Mouse (Mus musculus) layer of hippocampus, postnatal 36 days (tissue): Measurements from ENCODE around the gene Itch. TPM values are rescaled to one million over a fixed set of nuclear protein-coding genes. Genes with fewer than 3 reads are reported as not detected.
"Not testable (repeated sequence)": the region's sequence is repeated elsewhere in the genome, so short reads cannot be mapped to it uniquely, and the experiment has no call there.

ENCODE experiments used
- DNase-seq, 2 experiments: peaks; one replicate each; pipeline ENCODE4 v3.0.0; 2022
- total RNA-seq, 2 experiments: library from RNA; stranded (reverse); gene quantifications; 2 replicates each; pipeline ENCODE4 v1.2.3; 2021

The Itch gene
- total RNA-seq = 10 to 100 TPM; 60.6 to 61.8 TPM

DNA sequence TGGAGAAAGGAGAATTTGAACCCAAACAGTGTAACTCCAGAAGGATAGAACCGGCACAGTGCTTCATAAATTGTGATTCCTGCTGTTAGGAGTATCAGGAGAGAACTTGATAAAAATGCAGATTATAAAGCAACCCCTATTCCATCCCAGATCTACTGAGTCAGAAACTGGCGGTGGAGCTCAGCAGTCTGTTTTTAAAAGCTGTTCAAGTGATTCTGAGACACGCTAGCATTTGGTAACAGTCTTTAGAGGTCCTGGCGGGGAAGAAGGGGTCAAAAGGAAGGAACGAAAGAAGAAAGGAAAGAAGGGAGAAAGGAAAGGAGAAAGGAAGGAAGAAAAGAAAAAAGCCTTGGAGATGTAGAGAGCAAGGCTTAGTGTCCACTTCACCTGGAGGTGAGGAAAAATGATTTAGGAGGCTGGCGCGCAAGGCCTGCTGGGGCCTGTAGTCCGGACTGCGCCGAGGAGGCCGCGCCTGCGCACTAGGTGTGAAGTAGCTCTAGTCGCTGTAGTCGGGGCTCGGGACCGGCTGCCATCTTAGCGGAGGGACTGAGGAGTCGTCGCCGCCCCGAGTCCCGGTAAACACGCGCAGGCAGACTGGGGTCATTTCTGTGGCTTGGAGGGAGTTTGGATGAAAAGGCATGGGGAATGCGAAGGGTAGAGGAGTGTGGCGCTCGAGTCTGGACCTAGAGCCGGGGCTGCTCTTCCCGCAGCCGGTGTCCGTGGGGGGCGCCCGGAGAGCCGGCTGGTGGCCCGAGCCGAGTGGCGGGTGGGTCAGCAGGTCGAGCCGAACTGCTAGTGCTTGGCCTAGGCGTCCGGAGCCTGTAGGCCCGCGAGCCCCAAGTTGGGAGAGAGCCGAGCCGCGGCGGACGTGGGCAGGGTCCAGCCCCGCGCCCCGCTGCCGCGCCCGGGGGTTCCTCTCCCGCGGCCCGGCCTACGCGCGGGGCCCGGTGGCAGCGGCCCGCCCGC lies at the start of gene Itch:
Gene Itch, plus strand, starts transcription at position 499 of the 966 bp plus-strand sequence.
- DNase-seq = peak; percentile 91 to 92

DNA sequence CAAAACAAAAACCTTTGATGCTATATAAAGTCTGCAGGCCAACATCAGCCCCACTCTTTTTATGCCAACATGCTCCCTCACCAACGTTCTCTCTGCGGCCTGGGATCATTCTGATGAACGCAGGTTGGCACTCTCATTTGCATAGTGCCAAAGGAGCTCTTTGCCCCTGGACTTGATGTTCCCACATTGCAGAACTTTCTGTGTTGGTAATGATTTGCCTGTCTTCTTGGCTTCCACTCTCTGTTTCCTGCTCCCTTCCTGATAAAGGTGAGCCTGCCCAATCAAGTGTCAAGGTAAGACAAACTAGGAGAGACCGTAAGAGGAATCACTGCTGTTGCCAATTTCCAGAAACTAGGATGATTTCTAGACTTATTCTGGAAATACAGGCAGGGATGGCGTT lies 48.8 kb upstream of the Itch start:
- DNase-seq = no peak

DNA sequence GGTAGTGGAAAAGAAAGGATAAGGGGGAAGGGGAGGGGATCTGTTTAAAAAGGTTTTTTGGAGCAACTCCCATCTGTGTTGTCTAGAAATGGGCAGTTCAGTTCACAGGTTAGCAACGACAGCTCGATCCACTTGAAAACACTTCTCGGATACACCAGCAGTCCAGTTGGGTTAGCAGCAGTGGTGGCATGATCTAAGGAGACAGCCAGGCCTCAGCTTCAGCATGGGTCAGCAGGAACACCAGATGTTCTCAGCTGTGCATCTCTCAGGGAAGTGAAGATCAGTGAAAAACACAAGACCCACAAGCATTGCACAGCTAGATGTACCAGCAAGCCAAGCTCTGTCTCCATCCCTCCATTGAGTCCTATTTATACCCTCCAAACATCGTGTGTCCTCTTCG lies 47.0 kb upstream of the Itch start:
- no peak for DNase-seq

DNA sequence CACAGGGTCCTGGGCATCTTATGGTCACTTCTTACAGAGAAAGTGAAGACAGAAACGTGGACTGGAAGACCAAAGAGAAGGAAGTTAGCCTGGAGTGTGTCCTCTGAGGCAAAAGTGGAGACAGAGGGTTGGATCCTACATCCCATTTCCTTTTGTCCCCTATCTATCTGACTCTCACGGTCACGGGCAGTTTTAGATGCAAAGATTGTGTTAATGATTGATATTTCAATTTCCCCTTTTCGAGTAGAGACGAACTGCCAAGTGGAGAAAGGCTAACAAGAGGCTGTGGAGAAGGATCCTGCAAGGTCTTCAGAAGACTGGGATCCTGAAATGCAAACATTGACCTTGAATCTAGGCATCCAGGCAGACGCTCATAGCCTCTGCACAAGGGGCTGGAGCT lies 45.0 kb upstream of the Itch start:
- DNase-seq = no peak

DNA sequence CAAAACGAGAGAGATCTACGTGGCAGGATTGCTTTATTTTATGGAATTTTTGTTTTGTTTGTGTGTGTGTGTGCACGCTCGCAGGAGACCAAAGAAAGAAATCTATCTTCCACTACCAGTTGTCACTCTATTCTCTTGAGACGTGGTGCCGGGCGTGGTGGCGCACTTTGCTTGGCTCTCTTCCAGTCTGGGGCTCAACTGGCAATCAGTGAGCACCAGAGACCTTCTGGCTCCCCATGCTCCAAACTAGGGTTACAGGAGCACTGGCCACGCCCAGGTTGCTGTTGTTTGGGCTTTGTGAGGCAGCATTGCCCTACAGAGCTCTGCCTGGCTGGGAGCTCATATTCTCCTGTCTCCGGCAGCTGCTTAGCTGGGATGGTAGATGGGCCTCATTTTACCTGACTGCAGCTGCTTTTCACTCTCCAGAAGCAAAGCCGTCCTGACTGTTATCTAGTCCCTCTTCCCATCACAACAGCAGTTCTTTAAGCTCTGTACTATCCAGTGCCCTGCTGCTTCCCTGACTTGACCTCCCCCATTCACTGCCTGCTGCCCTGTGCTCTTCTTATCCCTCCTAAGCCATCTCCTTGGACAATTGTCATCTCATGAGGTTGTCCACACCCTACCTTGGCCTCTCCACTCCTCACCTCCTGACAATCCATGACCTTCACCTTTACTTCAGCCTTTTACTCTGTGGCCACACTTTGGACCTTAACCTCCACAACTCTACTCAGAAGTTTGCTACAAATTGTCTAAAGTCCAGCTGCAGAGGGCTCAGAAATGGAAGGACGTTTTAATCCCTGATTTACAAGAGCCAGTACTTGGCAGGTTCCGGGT lies 42.2 kb upstream of the Itch start:
- DNase-seq = no peak

DNA sequence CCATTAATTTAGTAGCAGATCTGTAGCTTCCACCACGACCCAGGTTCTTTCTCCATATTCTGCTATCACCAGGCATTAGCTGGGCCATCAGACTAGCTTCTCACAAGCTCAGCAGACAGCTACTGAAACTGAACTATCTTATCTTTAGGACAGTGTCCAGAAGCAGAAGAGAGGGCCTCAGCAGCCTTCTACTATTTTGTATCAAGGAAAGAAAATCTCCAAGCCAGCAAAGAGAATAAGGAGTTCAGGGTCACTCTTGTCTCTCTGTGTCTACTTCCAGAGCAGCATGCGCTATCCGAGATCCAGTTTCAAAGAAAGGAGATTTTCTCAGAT lies 41.6 kb upstream of the Itch start:
- no peak for DNase-seq

DNA sequence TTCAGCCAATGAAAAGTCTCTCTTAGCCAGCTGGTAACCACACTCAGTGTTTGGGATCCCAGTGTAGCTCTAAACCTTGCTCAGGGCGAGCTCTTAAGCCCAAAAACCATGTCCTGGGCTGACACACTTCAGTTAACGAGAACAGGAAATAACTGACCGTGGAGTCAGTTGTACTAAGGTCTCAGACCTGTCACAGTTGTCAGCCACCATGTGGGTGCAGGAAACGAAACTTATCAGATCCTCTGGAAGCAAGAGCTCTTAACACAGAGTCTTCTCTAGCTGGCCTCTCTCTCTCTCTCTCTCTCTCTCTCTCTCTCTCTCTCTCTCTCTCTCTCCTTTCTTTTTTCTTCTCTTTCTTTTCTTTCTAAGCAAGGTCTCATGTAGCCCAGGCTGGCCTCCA lies 39.9 kb upstream of the Itch start:
- DNase-seq = no peak

DNA sequence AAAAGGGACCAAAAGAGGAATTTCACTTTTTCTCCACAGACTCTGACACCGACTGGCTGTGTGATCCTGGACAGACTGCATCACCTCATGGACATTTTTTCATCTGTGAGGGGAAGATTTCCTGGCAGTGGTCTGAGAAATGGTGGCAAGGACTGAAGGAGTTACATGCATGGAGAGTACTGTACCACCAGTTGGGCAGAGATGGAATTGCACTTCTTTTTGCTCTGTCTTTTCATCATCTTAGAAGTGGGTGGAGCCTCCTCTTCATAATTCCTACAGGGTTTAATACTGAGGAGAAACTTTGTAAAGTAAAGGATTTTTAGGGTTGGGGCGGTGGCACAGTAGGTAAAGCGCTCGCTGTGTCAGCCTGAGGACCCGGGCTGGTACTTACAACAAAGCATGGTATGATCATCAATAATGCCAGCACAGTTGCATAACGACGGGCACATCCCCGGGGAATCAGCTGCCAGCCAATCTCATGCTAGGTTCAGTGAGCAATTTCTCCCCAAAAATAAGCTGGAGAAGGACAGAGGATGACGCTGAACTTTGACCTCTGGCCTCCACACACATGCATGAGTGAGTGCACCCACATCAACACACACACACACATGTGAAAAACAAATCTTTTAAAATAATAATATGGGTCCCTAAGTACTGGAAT lies 34.5 kb upstream of the Itch start:
- DNase-seq = peak in 1 of 2 experiments; percentile 12

DNA sequence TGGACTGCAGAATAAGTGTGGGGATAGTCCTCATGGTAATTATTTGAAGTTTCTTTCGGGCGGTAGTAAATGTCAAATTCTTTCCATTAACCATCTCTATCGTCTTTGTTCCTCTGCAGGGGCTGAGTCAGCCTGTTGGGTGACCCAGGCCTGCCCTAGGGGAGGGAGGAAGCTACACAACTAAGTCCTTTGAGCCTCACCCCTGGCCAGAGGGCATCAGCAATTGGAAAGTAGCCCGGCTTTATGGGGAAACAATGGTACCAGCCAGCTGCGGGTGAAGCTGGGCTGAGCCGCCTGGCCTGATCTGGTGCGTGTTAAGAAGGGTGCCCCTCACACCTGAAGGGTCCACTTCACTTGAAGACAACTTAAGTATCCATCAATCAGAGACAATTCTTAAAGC lies 33.9 kb upstream of the Itch start:
- peak; percentile 27 to 42 for DNase-seq

DNA sequence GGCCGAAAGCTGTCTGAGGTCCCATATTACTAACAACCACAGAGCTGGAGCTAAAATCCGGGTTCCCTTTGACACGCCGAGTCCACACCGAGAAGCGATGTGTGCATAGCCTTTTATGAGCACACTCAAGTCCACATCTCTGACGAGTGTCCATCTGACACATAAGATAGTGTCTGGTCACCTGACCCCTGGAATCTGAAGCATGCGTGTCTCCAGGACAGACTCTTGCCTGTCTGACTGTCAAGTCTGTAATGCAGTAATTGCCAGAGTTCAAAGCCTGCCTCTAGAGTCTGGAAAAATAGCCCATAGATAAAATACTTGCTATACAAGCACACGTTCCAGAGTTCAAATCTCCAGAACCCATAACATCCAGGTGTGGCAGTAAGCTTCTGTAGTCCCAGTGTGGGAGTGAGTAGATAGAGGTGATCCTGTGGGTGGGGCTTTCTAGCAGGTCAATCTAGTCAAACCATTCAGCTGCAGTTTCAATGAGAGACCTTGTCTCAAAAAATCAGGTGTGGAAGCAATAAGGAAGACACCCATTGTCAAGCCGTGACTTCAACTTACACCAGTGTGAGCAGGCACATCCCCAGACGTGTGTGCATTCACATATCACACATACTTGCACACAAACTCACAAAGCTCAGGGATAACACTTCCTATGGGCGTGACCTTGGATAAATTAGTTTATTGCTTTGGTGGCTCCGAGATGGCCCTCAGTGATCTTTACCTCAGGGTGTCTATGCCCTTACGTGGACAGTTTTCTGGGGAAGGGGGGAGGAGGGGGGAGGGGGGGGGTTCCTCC lies 33.1 kb upstream of the Itch start:
- no peak for DNase-seq

DNA sequence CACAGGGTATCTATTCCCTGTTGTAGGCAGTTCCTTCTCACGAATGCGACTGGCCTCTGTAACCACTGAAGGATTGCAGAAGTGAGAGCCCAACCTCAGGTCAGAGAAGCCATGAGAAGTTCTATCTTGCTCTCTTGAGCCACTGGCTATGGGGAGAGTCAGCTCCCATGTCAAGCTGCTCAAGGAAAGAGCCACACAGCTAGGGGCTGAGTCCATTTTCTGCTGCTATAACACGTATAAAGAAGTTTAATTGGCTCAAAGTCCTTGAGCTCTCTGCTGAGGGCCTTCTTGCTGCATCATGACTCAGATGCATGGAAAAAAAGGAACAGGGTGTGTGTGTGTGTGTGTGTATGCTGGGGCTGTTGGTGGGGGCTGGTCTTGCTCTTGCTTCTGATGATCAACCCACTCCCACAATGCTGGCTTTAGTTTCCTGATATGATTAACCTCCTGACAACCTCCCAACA lies 32.5 kb upstream of the Itch start:
- DNase-seq = no peak

DNA sequence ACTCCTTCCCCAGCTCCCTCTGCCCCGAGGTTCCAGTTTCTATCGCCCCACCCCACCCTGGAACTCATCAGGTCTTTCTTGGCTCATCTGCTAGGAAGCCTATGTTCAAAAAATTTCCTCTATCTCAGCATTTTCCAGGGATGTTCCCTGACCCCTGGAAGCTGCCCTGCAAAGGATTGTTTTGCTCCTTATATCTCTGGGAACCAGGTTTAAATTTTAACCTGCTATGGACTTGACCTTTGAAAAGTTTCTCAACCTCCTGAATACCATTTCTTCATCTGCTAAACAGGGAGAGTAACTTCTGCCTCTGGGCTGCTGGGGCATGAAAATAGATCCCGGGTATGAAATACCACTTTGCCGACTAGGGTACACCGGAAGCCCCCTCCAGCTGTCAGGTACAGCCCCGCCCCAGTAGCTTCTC lies 31.5 kb upstream of the Itch start:
- DNase-seq = no peak

DNA sequence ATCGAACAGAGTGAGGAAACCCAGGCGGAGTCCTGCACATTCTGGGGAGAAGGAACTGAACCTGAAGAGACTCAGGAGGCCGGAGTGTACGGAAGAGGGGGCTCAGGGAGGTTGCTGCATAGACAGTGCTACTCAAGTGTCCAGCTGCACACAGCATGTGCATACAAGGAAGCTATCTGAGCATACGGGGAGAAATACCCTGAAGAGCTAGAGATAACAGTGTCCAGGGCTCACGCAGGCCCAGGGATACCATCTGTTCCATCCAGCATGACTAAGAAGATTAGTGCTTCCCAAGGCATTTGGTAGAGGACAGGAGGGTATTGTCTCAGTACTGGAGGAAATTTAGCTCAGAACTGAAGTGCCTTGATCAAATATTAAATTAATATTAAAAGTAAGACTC lies 29.7 kb upstream of the Itch start:
- DNase-seq = no peak

DNA sequence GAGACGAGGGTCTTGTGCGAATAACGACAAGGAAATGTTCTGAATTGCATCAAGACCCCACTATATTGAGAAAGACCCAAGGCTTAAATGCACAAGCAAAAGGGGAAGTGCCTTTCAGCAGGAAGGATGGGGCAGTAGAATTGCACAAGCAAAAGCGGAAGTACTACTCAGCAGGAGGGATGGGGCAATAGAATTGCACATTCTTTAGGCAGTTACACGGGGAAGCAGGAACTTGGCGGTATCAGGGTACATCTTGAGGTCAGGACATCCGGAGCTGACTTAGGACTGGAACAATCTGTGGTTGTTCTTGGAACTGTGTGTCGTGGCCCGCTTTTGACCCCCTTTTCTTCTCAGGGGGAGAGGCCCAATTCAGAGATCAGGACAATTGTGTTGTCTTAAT lies 26.0 kb upstream of the Itch start:
- not testable (repeated sequence) for DNase-seq

DNA sequence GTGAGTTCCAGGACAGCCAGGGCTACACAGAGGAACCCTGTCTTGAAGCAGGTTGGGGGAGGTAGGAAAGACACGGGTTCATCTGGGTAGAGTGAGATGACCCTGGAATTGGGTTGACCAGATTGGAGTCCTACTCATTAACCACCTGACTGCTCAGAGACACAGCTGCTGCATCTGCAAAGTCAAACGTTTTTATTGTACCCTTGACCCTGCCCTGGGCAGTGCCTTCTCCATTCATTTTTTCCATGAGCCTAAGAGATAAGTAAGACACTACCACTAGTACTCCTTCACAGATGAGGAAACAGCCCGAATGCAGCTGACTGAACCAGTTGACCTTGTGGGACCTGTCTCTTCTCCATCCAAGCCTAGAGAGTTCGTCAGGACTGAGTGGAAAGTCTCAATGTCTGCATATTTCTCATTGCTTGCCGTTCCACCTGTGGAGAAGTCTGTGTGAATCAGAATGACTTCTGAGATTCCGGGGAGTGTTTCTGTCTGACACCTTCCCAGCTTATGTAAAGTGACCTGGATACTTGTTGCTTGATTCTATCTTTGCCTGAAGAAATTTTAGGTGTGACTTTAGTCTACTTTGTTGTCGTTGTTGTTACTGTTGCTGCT lies 18.0 kb upstream of the Itch start:
- no peak for DNase-seq

DNA sequence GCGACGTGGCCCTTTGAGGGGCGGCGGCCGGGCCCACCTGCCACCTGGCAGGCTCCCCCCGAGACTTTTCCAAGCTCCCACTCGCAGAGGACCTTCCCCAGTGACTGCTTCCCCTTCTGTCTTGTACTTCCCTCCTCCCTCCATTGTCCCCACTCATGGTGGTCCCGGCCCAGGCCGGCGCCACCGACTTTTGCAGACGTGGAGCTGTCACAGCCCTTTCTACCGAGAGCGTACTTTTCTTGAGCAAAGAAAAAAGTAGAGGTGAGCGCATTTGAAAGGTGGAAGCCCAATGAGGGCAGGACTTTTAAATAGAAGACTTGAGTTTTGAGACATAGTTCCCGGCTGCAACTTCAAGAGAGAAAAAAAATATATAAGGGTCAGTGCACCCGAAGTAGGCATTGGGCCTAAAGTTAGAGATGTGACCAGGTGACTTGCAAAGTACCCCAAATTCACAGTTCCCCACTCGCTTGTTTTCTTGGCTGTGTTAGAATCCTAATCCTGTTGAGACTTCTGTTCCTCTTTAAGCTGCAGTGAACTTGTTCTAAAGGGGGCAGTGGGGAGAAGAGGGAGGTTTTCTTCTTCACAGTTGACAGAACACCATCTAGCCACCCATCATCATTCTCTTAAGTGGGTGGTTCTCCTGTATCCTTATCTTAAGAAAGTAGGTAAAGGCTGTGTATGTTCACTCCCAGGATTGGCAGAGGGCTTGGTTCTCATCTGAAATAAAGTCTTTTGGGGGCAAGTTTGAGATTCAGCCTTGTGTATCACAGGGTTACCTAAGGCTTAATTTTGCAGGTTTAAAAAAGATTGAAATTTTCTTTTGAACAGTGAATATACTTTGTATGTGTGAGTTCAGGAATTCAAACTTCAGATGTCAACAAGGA lies 910 bp downstream of the Itch start:
- peak in 1 of 2 experiments; percentile 20 for DNase-seq

DNA sequence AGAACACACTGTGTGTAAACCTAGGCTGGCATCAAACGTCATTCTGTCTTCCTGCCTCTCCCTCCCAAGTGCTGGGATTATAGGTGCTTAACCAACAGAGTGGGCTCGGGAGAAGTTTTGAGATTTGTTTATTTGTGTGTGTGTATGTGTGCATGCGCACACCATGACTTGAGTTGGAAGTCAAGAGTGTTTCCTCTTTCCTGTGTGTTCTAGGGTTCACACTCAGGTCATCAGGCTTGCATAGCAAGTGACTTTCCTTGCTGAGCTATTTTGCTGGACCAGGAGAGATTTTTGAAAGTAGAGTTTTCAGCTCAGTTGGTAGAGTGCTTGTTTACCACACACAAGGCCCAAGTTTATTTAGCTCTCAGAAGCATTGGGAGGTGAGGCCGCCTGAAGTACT lies 1.8 kb downstream of the Itch start:
- no peak for DNase-seq

DNA sequence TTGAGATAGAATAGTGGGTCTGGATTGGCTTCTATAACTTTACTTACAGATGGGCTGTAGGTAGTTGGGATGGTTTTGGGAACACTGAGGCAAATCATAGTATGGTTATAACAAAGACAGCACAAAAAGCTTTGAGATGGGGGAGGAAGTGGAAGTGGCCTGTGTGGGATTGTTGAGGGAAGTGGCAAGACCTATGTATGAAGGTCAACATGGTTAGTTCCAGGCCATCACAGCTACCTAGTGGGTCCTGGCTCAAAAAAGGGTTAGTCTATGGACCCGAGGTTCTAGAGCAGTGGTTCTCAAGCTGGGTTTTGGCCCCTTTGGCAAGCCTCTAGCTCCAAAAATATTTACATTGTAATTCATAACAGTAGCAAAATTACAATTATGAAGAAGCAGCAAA lies 2.2 kb downstream of the Itch start:
- DNase-seq = no peak

DNA sequence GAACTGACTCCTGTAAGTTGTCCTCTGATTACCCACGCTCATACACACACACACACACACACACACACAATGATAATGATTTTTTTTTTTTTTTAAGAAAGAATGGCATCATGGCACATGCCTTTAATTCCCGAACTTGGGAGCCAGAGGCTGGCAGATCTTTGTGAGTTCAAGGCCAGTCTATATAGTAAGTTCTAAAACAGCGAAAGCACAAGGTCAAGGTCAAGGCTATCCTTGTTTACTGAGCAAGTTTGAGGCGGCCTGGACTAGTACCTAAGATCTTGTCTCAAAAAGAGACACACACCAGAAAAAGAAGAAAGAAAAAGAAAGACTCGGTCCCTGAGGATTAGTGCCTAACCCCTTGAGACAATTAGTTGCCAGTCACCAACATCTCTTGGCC lies 7.7 kb downstream of the Itch start:
- DNase-seq = no peak

DNA sequence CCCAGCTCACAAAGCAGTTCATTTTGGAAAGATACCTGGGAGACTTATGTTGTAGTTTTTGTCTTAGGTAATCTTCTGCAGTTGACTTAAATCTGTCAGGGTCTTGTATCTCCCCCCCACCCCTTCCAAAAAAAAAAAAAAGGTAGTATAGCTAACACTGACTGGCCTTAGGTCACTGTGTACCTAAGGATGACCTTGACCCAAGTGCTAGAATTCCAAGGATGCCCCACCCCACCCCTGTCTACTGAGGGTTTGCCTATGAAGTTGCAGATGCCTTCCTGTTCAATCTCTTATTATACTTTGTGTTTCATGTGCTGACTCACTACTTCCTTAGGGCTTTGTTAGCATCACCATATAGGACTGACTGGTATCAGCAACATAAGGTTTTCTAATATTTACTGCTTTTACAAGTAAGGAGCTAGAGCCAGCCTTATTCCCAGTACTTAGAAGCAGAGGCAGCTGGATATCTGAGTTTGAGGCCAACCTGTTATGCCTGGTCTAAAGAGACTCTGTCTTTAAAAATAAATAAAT lies 8.8 kb downstream of the Itch start:
- DNase-seq = no peak
